Mouse (Mus musculus): ENCODE results near the gene Gramd1b.
A peak's percentile ranks its signal among the peaks of the same experiment; 100 is the strongest.

Gene Gramd1b

DNA sequence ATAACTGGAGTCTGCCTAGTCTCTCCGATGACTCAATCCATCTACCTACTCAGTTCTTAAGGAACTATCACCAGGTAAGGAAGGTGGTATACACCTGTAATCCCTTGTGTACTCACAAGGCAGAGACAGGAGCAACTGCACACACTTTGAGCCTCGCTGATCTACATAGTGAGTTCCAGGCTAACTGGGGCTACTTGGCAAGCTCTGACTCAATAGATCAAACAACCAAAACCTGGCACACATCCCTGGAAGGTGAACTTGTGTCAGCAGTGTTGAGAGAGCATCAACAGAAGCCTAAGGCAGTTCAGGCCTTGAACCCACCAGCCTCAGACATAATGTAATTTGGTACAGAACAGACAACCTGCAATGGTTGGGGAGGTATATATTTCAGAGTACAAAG is 135.0 kb downstream of the Gramd1b start:
- no peak for DNase-seq

DNA sequence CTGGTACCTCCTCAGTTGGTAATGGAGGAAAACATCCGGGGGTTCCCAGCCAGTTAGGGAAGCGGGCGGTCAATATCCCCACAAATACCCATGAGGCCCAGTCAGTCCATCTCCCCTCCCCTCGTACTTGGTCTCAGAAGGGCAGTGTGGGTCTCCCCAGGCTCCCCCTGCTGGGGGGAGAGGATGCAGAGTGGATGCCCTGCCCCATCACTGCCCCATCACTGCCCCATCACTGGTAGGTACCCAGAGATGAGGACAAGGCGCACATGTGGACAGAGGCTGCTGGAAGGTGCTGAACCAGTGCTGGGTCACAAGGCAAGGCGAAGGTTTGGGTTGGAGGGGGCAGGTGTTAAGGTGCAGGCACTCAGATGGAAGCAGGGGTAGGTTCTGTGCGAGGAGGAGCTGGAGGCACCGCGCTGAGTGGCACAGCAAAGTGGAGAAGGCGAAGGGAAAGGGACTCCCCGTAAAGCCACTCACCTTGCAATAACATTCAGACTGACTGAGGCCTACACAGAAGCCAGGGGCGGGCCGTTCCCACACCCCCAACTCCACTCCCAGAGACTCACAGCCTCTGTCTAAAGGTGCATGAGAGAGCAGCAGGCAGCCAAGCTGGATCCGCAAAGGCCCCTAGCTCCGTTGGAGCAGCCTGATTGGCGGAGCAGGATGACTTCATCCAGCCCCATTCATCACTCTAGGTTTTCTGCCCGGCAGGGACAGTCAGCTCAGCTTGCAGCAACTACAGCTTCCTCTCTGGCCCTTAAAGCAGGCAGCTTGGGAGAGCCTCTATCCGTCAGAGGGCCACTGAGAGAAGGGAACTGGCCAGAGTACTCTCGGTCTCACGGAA is 139.1 kb downstream of the Gramd1b start:
- DNase-seq, result no peak

DNA sequence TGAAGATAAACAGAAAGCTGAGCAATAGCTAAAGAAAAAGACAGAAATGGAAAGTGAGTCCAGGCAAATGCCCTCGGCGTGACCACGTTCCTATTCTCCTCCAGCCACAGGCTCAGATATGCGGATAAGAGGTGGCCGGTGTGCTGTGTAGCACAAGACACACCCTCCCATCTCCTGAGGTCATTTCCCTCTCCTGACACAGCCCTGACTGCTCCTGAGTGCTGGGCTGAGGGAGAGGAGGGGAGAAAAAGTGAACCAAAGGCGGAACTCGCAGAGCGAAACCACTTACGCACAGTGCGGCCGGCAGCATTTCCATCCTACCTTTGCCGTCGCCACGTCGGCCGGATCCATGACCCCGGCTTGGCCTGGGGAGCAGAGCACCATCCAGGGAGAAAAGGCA is 139.8 kb downstream of the Gramd1b start:
- DNase-seq, result no peak

DNA sequence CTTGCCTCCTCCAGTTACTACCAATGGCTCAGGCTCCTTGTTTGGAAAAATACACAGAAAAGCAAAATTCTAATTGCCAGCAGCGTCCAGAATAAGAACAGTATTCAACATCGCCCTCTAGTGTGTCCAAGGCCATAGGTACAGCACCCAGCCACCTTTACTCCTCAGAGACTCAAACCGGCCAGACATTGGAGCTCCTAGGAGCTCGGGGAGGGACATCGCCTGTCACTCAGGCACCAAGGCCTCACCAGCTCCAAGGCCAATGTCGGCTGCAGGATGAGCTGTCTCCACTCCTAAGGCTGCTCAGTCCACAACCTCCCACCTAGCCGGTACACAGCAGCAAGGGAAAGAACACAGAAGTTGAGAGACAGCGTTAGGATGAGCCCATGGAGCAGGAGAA is 140.3 kb downstream of the Gramd1b start:
- no peak for DNase-seq

DNA sequence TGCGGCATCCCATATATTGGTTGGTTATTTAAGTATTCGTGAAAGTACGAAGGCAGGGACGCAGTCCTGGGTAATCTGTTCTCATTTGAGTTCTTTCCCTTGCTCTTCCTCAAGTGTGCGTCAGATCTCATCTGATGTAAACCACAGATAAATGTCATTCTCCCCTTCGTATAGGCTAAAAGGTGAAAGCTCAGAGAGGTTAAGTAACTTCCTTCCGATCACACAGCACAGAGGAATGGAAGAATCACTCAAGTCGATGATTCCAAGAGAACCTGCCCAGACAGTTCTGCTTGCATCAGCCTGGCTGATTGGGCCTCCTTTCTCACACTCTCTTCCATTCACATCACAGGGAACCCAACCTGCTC is 140.8 kb downstream of the Gramd1b start:
- no peak for DNase-seq

DNA sequence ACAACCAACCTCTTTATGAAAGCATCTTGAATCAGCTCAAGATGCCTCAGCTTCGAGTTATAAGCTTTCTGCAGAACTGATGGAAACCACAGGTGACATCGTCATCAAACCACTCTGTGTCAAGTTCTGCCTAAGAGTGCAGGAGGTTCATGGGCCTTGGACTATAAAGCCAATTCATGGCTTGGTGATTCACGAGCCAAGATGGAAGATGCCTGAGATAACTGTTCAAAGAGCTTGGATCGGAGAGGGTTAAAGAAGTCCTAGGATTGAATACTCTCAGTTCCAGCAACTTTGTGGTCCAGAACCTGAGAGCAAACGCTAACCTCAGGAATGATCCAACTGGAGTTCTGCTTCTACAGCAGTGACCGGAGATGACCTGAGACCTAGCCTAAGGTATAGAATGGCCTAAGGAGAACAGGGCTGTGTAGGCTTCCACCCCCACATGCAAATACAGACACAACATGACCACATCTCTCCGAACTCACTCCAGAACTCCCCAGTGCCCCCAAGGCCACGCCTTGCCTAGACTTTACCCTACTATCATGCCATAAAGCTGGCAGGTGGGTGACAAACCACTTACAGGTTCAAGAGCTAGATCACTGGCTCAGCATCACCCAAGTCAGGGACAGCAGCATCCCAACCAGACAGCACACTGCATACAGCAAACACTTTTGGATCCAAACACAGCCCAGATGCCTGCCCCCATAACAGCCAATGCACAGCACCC is 141.4 kb downstream of the Gramd1b start:
- no peak for DNase-seq

DNA sequence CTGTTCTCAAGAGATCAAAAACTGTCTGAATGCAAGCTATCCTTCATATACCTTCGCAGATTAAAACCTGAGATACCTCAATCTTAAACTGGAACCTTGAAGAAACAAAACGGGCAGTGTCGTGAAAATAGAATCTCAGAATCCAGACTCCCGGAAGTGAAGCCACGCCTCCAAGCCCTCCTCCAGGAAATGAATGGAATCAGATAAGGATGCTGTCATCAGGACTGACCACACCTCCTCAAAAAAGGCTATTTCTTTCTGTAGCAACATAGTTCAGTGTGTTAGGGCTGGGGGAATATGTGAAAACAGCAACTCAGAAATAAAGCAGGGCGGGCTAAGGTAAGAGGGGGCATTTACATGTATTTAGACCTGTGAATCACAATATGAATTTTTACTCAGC is 142.0 kb downstream of the Gramd1b start:
- no peak for DNase-seq

DNA sequence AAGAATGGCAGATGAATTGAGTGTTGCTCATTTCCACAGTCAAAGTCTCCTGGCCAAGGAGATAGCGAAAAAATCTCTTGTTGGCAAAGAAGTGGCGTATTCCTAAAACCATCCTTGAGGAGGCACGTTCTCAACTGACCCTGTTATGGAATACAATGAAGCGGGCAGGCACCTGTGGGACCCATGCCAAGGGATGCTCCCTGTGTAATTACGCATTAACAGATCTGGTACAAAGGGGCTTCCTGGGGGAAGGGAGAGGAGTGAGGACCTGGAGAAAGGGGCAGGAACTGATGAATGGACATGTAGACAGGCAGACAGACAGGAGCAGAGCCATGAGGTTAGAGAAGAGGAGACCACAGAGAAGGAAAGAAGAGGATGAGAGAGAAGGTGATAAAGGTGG is 146.4 kb downstream of the Gramd1b start:
- DNase-seq, result no peak

DNA sequence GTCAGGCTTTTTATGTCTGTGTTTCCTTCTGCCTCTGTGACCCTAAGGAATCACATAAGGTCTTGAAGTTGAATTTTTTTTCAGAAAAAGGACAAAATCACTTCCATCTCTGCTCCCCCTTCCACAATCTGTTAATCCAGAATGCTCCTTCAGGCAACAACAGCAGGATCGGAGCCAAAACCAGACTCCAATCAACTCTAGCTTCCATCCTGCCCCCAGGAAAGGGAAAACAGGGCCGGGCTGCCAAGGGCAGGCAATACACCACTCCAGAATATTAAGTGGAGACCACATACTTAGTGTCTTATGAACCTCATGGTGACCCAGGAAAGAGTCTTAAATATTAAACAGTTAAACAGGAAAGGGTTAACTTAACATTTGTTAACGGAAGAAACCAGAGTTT is 148.7 kb downstream of the Gramd1b start:
- no peak for DNase-seq

DNA sequence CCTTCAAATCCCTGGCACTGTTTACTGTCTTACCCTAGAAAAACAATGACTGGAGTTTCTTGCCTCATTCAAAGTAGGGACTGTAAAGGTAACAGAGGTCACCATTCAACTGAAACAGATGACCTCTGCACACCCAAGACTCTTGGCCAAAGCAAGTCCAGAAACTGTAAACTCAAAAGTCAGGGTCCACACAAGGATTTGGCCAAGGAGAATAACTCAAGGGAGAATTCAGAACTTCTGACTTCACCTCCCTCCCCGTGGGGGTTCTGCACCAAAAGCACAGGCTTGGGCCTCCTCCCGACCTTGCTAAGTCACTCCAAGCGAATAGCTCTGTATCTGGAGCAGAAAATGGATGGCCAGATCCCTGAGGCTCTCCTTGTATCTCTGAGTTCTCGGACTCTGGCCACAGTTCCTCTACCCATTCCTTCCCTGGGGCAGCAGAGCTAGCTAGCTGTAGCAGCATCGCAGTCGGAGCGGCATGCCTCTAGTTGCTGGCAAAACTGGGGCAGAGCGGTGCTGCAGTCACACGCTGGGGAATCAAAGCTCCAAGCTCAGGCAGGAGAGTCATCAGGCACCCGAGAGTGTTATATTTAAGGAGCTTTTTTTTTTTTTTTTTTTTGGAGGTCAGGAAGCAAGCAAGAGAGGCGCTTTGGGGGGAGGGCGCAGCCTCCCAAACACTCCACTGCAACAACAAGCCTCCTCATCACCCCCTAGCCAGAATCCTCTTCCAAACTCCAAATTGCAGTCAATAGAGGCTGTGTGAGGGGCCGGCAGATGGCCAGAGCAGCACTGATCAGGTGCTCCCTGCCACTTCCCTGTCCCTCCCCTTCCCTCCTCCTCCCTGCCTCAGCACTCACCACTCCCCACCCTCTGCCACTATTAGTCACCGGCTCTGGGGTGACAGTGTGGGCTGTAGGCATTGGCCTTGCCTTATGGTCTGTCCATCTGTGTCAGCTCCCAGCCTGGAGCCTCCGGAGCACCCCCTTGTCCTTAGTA is 149.5 kb downstream of the Gramd1b start:
- no peak for DNase-seq

DNA sequence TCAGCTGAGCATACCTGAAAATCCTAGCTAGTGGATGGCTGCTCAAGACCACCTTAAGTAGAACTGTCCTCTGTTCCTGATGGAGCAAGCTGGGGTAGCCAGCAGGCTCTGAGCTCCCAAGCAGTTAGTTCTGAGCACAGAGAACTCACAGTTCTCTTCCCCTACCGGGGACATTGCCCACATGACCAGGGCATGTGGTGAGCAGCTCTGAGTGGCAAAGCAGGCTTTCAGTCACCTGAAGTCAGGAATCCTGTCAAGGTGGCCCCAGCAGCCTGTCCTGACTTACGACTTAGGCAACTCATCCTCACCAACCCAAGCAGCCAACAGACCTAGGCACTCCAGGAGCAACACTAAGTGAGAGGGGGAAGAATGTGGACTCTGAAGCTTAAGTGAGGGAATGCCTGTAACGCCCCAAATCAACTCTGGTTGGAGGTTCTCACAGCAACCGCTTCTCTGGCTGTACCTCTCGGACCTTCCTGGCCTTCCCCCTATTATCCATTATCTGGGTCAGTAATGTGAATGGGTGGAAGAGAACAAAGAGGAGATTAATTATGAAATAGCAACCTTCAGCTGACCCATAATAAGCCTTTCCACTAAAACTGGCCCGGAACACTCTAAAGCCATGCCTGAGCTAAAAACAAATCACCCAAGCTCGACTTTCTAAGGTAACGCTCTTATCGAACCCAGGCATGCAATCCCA is 154.3 kb downstream of the Gramd1b start:
- DNase-seq, result no peak

DNA sequence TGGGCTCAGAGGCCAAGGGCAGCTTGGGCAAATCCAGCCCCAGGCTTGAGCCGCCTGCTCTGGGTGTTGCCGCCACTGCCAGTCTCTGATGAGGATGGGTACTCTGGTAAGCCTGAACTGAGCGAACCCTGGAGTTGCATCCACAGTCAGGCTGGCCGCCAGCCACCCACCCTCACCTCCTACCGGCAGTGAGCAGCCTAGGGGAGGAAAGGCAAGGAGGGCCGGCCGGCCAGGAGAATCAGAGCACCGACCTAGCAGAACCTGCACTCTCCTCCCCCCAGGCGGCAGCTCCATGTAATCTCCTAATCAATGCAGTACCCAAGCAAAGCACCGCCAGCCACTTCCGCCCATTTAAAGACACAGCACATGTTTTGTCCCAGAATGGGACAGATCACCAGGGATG is 155.0 kb downstream of the Gramd1b start:
- peak; percentile 67 for DNase-seq

DNA sequence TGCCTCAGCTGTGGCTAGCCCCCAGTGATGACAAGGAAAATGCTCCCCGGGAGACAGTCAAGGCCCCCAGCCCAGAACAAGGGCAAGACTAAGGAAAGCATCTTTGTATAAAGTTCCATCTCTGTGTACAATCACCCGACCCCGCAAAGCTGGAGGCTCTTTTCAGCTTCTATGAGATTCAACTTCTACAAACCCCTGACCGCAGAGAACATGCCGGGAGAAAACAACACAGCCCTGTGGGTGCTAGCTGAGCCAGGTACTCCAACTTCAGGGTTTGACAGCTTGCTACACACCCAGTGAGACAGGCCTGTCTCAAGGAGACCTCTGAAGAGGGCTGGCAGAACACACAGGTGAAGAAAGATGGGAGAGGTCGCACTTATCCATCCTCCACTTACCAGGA is 155.7 kb downstream of the Gramd1b start:
- DNase-seq, result no peak

DNA sequence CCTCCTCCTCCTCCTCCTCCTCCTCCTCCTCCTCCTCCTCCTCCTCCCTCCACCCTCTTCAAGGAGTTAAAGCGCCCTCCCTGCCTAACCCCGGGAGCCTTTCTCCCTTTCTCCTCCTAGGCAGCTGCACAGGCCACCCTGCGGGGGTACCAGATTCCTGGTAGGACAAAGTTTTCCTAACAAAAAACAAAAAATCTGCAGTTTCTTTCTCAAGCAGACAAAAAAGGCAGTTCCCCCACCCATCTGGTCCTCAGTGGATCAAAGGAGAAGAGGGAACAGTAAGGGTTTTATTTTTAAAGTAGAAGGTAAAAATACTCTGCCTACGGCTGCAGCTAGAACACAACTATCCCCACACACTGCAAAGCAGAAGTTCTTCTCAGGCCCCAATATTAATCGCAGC is 156.2 kb downstream of the Gramd1b start:
- DNase-seq, result no peak

DNA sequence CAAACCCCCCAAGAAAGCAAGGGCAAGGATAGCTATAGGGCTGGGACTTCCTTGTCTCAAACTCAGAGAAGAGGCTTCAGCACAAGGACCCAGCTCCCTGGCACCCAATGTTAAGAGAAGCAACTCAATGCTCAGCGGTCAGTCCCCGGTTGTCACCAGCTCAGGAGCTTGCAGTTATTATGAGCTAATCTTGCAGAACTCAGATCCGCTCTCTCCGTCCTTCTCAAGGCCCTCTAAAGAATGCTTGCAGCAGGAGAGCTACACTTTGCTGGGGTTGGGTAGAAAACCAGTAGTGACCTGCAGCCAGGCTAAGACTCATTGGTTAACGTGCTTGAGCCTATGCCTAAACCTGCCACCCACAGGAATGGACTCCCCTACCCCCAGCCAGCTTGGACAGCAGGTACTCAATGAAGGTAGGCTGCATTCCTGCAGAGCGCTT is 156.6 kb downstream of the Gramd1b start:
- DNase-seq, result no peak

DNA sequence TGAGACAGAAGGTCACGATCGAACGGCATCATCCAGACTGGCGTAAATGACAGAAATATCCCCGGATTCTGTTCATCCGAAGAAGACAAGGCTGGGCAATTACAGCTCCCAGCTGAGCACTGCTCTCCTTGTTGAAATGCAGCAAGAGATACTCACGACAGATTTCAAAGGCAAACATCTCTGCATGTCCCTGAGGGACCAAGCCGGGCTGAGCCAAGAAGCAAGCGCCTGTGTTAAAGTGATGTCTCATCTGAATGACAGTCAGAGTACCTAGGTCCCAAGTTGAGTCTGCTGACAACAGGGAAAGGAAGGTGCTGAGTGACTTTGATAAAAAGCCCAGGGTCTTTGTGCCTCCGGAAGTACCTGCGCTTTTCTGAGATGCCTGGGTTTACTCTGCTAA is 157.1 kb downstream of the Gramd1b start:
- no peak for DNase-seq

DNA sequence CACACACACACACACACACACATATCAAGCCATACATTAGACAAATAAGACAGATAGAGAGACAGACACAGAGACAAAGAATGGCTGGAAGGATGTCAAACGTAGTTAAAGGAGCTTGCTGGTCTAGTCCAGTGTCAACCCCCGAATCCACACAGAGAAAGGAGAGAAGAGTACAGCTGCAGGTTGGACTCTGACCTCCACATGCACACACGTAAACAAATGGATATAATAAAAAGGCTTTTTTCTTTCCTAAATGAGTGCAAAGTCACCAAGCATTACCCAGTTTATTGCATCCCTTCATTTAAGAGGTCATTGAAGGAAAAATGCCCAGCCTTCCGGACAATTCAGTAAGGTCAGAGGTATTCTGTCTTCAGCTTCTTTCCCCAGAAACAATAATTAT is 161.0 kb downstream of the Gramd1b start:
- DNase-seq, result no peak

DNA sequence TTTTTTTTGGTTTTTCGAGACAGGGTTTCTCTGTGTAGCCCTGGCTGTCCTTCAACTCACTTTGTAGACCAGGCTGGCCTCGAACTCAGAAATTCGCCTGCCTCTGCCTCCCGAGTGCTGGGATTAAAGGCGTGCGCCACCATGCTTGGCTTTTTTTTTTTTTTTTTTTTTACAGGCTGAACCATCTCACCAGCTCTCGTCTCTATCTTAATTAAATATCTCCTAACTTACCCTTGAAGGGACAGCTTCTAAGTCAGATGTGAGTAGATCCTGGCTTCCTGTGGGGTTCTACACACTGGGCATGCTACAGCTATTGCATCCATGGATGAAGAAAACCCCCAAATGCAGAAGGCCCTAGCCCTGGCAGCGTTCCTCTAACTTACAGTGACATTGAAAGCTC is 164.4 kb downstream of the Gramd1b start:
- DNase-seq, result no peak

DNA sequence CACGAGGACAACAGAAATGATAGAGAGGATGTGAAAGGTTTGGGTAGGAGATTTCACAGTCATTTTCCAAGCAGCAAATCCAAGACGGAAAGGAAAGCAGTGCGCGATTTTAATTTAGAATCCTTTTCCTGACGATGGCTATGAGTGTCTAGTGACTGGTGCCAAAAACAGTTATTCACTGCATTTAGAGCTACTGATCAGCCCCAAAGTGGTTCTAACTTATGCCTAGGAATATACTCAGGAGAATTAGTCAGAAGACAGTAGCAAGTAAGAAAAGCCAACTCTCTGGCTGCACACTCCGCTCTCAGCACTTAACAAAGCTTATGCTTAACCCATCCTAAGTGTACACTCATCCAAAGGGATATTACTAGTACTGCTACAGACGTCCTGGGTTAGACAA is 166.9 kb downstream of the Gramd1b start:
- DNase-seq, result no peak

DNA sequence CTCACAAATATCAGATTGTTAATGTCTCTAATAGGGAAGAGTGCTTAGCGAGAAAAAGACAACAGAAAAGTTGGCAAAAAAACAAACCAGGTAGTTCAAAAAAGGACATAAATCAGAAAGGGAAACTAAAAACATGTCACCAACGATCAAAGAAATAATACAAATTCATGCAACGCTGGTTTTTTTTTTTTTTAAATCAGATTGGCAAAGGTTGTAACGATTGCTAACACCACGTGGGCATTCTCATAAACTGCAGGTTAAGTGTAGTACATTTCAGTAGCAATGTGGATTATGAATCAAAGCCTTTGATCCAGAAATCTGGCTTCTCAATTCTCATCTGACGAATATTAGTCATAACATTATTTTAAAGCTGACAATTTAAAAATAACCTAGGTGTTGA is 169.2 kb downstream of the Gramd1b start:
- no peak for DNase-seq

DNA sequence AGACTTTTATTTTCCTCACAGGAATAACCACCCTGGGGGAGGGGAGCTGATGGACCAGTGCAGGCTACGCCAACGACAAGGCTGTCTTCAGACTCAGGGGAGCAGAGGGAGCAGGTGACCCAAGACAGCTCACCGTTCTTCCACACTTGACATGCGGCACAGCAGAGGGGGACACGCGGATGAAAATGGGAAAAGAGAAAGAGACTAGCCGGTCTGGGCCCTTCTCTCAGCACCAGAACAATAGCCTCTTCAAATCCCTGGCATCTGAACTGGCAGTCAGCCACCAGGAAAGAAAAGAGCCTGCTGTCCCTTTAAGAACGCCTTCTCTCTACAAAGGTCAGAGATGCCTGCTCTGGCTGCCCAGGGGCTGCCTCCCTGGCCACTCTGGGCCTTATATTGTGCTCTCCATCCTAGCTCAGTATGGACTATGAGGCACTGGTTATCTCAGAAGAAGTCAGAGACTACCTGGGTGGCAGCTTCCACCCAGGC is 172.7 kb downstream of the Gramd1b start:
- no peak for DNase-seq

DNA sequence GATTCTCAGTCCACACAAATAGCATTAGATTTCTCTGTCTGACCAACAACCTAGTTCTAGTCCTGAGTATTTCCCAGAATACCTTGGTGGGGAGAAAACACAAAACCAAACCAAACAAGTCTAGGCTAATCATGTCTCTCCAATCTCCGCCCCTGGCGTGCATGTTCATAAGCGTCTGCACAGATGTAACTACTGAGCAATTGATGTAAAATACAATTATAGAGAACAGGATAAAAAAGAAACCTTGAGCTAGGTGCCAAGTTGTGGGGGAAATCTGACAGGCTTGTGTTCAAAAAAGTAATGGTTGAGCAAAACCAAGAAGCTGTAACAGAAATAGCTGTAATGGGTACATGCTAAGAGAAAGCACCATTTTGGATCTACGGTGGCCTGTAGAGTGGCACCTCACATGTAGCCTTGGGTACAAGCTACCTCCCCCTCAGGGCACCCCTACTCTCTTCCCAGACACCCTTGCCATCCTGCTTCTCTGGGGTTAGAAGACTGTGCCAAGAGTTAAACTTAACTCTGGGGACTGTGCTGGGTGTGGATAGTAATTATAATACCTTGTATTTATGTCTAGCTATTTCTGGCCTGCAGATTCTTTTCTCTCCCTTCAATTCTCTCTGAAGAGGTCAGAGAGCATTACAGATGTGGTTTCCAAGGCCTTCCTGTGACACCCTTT is 174.3 kb downstream of the Gramd1b start:
- DNase-seq, result no peak
